Mouse (Mus musculus) MEL (cell line): ENCODE results near the gene Cntrl.

Experiments used
- CHD2 ChIP-seq: IDR thresholded peaks from 2 replicates; pipeline ENCODE4 v1.6.1; 2011; ENCODE audit warnings: low read length, improper control_type of control experiment
- KAT2A ChIP-seq: conservative IDR thresholded peaks from 2 replicates; pipeline ENCODE4 v1.6.1; 2012; ENCODE audit warnings: low read depth, low read length, improper control_type of control experiment, inconsistent platforms
- MEF2A ChIP-seq: IDR thresholded peaks from 2 replicates; pipeline ENCODE4 v1.6.1; 2014; ENCODE audit warnings: low read depth, mild to moderate bottlenecking, inconsistent platforms, low read length, improper control_type of control experiment; ENCODE audit not compliant: poor library complexity, insufficient replicate concordance, severe bottlenecking; ENCODE audit errors: extremely low read depth
- TCF12 ChIP-seq: IDR thresholded peaks from 2 replicates; pipeline ENCODE4 v1.6.1; 2014; ENCODE audit warnings: low read depth, mild to moderate bottlenecking, inconsistent platforms, low read length, improper control_type of control experiment, moderate library complexity

- TF ChIP-seq KAT2A = no peak; the same call in 1 of the 2 replicates
- TF ChIP-seq CHD2 = peak; percentile 44; the same call in 1 of the 2 replicates
- TF ChIP-seq TCF12 = peak; percentile 11; the same call in 1 of the 2 replicates
- no peak for TF ChIP-seq MEF2A
Observed at GRCm38 (mm10) chr2:35131991-35132661, 22.8 kb downstream of the Cntrl start.
